8 mouse cellular contexts compared by ENCODE assay signal in the genomic region with DNA sequence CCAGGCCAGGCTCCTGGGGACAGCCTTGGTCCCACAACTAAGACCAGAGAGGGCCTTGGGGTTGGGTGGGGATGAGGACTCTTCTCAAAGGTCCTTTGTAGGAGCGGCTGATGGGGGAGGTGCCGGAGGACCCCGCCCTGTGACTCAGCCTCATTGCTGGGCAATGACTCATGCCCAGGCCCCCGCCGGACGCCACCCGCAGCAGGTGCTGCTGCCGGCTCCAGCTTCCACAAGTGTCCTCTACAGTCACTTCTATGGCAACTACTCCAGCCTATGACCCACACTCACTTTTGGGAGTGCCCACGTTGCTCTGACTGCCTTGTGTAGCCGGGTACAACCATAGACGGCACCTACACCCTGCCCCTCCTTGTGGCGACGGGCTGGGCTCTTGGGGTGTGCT. TPM values are rescaled to one million over a fixed set of nuclear protein-coding genes. Genes with fewer than 3 reads are reported as not detected.
DNase-seq lines count a peak whose midpoint lies in the region; TF ChIP-seq lines count a peak whose summit lies in the region.

No protein-coding gene starts in this region.

- intact Hi-C loops in heart, postnatal 10 days (cut with DNase I), result no loop called here

- no peaks in the 10 kb centered on the region for H3K36me3 ChIP-seq in C2C12 (ENCODE audit: control insufficient read depth, insufficient read depth)
- H3K36me3 ChIP-seq in erythroblast, embryonic 14.5 days (ENCODE audit: control insufficient read depth), result no peaks in the 10 kb centered on the region
- no peaks in the 10 kb centered on the region for H3K36me3 ChIP-seq in megakaryocyte, embryonic 14.5 days (replicated peaks; ENCODE audit: low read length)

- DNase-seq in Muller cell, postnatal 12 days (ENCODE audit: inconsistent ontology term), result peak; percentile 99
- peak; percentile 80 to 87 for DNase-seq in heart, postnatal 10 days
- peak; percentile 65 to 82 for DNase-seq in kidney, postnatal 25 days
- DNase-seq in testis, postnatal 10 days (ENCODE audit: low spot score), result peak; percentile 64
- DNase-seq in cerebellum, adult 9-11 months, result no peak

- H3K79me3 ChIP-seq in C2C12 (ENCODE audit: low read depth), result peaks cover 1% of the 10 kb centered on the region

- H3K9me3 ChIP-seq in erythroblast, embryonic 14.5 days (ENCODE audit: control insufficient read depth, low read length), result peaks cover 3% of the 10 kb centered on the region; the same call in 1 of the 2 replicates
- H3K9me3 ChIP-seq in megakaryocyte, embryonic 14.5 days, result no peaks in the 10 kb centered on the region

- no peaks in the 10 kb centered on the region for H3K79me2 ChIP-seq in C2C12 (ENCODE audit: control insufficient read depth, insufficient read depth)

- no peak for TF ChIP-seq CTCF in C2C12 (IDR thresholded peaks at IDR 0.05; ENCODE audit: control insufficient read depth, insufficient read depth, insufficient read length)

- H3K27me3 ChIP-seq in C2C12 (ENCODE audit: control insufficient read depth, insufficient read depth, insufficient read length), result no peaks in the 10 kb centered on the region
- H3K27me3 ChIP-seq in erythroblast, embryonic 14.5 days (ENCODE audit: control insufficient read depth), result peaks cover 17% of the 10 kb centered on the region
- no peaks in the 10 kb centered on the region for H3K27me3 ChIP-seq in megakaryocyte, embryonic 14.5 days (replicated peaks)

- peak overlapping the region; percentile 22 for H3ac ChIP-seq in C2C12 (ENCODE audit: control insufficient read depth, insufficient read length, low read depth)

- peak overlapping the region; percentile 7 for H3K4me3 ChIP-seq in C2C12 (ENCODE audit: insufficient read depth, poor library complexity, severe bottlenecking)
- H3K4me3 ChIP-seq in erythroblast, embryonic 14.5 days (replicated peaks), result peak overlapping the region; percentile 64
- peak overlapping the region; percentile 94 for H3K4me3 ChIP-seq in megakaryocyte, embryonic 14.5 days (replicated peaks)

- peaks cover 35% of the 10 kb centered on the region for H3K4me1 ChIP-seq in erythroblast, embryonic 14.5 days (ENCODE audit: control insufficient read depth)
- peaks cover 59% of the 10 kb centered on the region for H3K4me1 ChIP-seq in megakaryocyte, embryonic 14.5 days

TF ChIP-seq in C2C12, 6 proteins besides CTCF, POLR2A, EP300 and RAD21:
- peak; percentile 97 for TF ChIP-seq FOSL1 (IDR thresholded peaks at IDR 0.05; ENCODE audit: insufficient read depth, low read length, poor library complexity, severe bottlenecking)
- peak; percentile 97 for TF ChIP-seq MYOD1 (IDR thresholded peaks at IDR 0.05; ENCODE audit: control insufficient read depth, insufficient read length, low read depth)
- TF ChIP-seq MYOG (IDR thresholded peaks at IDR 0.05; ENCODE audit: control insufficient read depth, extremely low read depth, insufficient read length), result no peak
- no peak for TF ChIP-seq USF1 (IDR thresholded peaks at IDR 0.05; ENCODE audit: low read depth)

RNA-seq across cellular contexts. Expression of a gene that starts 7.0 kb away (rescaled TPM):
- polyA plus RNA-seq in C2C12 (2012; fragmentation: generic; extraction: Trizol), result 1.1 TPM
- polyA plus RNA-seq in erythroblast, embryonic 14.5 days (2012), result not detected in 2 replicates
- 1 to 10 TPM; 3.6 to 4.1 TPM for total RNA-seq in heart, postnatal 10 days (2021)
- polyA plus RNA-seq in megakaryocyte, embryonic 14.5 days (2012; ENCODE audit: insufficient read depth, low replicate concordance), result 0.87 TPM in 1 of 2 replicates, not detected in the other

RNA-seq across cellular contexts. Expression of a gene that starts 44.2 kb away (rescaled TPM):
- polyA plus RNA-seq in C2C12 (2012; fragmentation: generic; extraction: Trizol), result 0.61 TPM
- polyA plus RNA-seq in erythroblast, embryonic 14.5 days (2012), result not detected in 2 replicates
- under 1 TPM; 0.22 to 0.32 TPM for total RNA-seq in heart, postnatal 10 days (2021)
- polyA plus RNA-seq in megakaryocyte, embryonic 14.5 days (2012; ENCODE audit: insufficient read depth, low replicate concordance), result 0.72 TPM in 1 of 2 replicates, not detected in the other

RNA-seq across cellular contexts. Expression of a gene that starts 44.3 kb away (rescaled TPM):
- polyA plus RNA-seq in C2C12 (2012; fragmentation: generic; extraction: Trizol), result 25.2 TPM
- 1.0 and 1.4 TPM in 2 replicates for polyA plus RNA-seq in erythroblast, embryonic 14.5 days (2012)
- total RNA-seq in heart, postnatal 10 days (2021), result 10 to 100 TPM; 13.3 to 14.1 TPM
- polyA plus RNA-seq in megakaryocyte, embryonic 14.5 days (2012; ENCODE audit: insufficient read depth, low replicate concordance), result 28.0 and 32.7 TPM in 2 replicates

RNA-seq across cellular contexts. Expression of a gene that starts 44.8 kb away (rescaled TPM):
- polyA plus RNA-seq in C2C12 (2012; fragmentation: generic; extraction: Trizol), result 10.1 TPM
- polyA plus RNA-seq in erythroblast, embryonic 14.5 days (2012), result 0.44 and 0.65 TPM in 2 replicates
- total RNA-seq in heart, postnatal 10 days (2021), result 10 to 100 TPM; 10.5 to 11.3 TPM
- polyA plus RNA-seq in megakaryocyte, embryonic 14.5 days (2012; ENCODE audit: insufficient read depth, low replicate concordance), result 14.1 and 16.0 TPM in 2 replicates

RNA-seq across cellular contexts. Expression of a gene that starts 57.5 kb away (rescaled TPM):
- polyA plus RNA-seq in C2C12 (2012; fragmentation: generic; extraction: Trizol), result 281 TPM
- polyA plus RNA-seq in erythroblast, embryonic 14.5 days (2012), result 43.2 and 62.9 TPM in 2 replicates
- 100 to 1,000 TPM; 222 to 230 TPM for total RNA-seq in heart, postnatal 10 days (2021)
- polyA plus RNA-seq in megakaryocyte, embryonic 14.5 days (2012; ENCODE audit: insufficient read depth, low replicate concordance), result 80.4 and 326 TPM in 2 replicates

Comparison
In these comparisons a context has a peak if more than half of its experiments do, and no peak if none do; other contexts are left out.
1. H3K4me3 ChIP-seq: peak in every context shown above with its lines; median percentile 94 in megakaryocyte, embryonic 14.5 days; 64 in erythroblast, embryonic 14.5 days; 7 in C2C12.
2. RNA of a gene that starts 44.3 kb away (polyA plus RNA-seq): 28.0 to 32.7 TPM in megakaryocyte, embryonic 14.5 days and 25.2 TPM in C2C12 (single experiment); 1.0 to 1.4 TPM in erythroblast, embryonic 14.5 days; every median in the first group is over 10 times any median in the second.